Comparison of ENCODE assay signal across 23 mouse cellular contexts in the genomic region with DNA sequence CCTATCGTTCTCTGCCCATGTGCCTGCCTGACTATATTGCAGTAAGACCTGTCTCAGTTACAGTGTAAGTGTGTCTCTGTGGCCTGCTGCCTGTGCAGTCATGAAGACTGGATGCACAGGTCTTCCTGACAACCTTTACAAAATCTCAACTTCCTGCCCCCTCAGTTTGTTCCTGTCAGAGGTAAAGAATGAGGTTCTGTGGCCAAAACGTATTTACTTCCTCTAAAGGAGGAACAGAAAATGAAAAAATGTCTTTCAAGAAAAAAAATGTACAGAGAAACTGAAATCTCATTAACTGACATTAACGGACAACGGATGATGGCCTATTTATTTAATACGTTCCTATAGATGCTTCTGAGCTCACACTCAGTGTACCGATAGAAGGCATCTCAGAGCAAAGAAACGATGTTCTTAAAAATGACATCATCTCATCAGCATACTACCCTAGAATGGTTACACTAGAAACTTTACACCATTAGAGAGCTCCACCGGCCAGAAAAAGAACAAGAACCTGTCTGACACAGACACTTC. TPM values are rescaled to one million over a fixed set of nuclear protein-coding genes. Genes with fewer than 3 reads are reported as not detected.
DNase-seq lines count a peak whose midpoint lies in the region; ATAC-seq and TF ChIP-seq lines count a peak whose summit lies in the region.
"Had no signal": no experiment of that assay in that cellular context is flagged by ENCODE, and none has a peak within 500 bp of the region (broad histone marks: within the 10 kb centered on the region; RNA-seq: fewer than 3 reads in every experiment).

No protein-coding gene starts in this region.

- H3K9me3 ChIP-seq in lung, postnatal 0 days (ENCODE audit: low read length) = no peaks in the 10 kb centered on the region
- H3K9me3 ChIP-seq: embryonic facial prominence, embryonic 10.5 days; hindbrain, embryonic 13.5 days; neural tube, embryonic 13.5 days; stomach, embryonic 15.5 days had no signal

- DNase-seq in lung, postnatal 36 days = peak; percentile 14
- DNase-seq in lung, postnatal 0 days (ENCODE audit: low spot score) = no peak
- peak; percentile 30 for DNase-seq in thymus, postnatal 25 days
- DNase-seq in thymus, postnatal 36 days = no peak
- no peak for DNase-seq in layer of hippocampus, postnatal 25 days (ENCODE audit: extremely low spot score in 1 of 2, low spot score in 1 of 2)
- DNase-seq in heart, postnatal 4 days = no peak
- no peak for DNase-seq in cerebellum, adult 11 months
- DNase-seq: adrenal gland, adult 8-10 months; cerebellum, postnatal 25 days; gastrocnemius, adult 2 months; heart, adult 2 months; left cerebral cortex, postnatal 4 days; lung, adult 2 months; right cerebral cortex, postnatal 25 days had no signal

- no peak overlapping the region for H3K27ac ChIP-seq in lung, postnatal 0 days (ENCODE audit: low read length)
- H3K27ac ChIP-seq: embryonic facial prominence, embryonic 10.5 days; gastrocnemius, adult 2 months; heart, adult 2 months; hindbrain, embryonic 13.5 days; macrophage; neural tube, embryonic 13.5 days; stomach, embryonic 15.5 days had no signal

- no peaks in the 10 kb centered on the region for H3K4me1 ChIP-seq in lung, postnatal 0 days (ENCODE audit: insufficient read depth, low read depth, low read length)
- H3K4me1 ChIP-seq: embryonic facial prominence, embryonic 10.5 days; stomach, embryonic 15.5 days had no signal

- H3K27me3 ChIP-seq in lung, postnatal 0 days (replicated peaks; ENCODE audit: insufficient read depth, low read length) = no peaks in the 10 kb centered on the region
- H3K27me3 ChIP-seq: hindbrain, embryonic 13.5 days; neural tube, embryonic 13.5 days; stomach, embryonic 15.5 days had no signal

- H3K4me3 ChIP-seq in lung, postnatal 0 days (ENCODE audit: low read depth, low read length) = no peak overlapping the region
- H3K4me3 ChIP-seq: embryonic facial prominence, embryonic 10.5 days; erythroblast, embryonic 14.5 days; gastrocnemius, adult 2 months; heart, adult 2 months; hindbrain, embryonic 13.5 days; neural tube, embryonic 13.5 days; stomach, embryonic 15.5 days had no signal

- H3K4me2 ChIP-seq in lung, postnatal 0 days (replicated peaks; ENCODE audit: low read depth, low read length) = no peak overlapping the region
- H3K4me2 ChIP-seq: hindbrain, embryonic 13.5 days; neural tube, embryonic 13.5 days; stomach, embryonic 15.5 days had no signal

- 46% methylated on average over 8 of the region's 8 CpGs for WGBS in lung, postnatal 0 days

- ATAC-seq in lung, postnatal 0 days = no peak
- ATAC-seq in inflammation-experienced regulatory T-cells, adult 6 months = peak; percentile 91
- ATAC-seq: intestine, embryonic 16.5 days had no signal

- peaks cover 4% of the 10 kb centered on the region; the same call in 1 of the 2 replicates for H3K36me3 ChIP-seq in lung, postnatal 0 days (ENCODE audit: insufficient read depth, low read length)
- H3K36me3 ChIP-seq: G1E; stomach, embryonic 15.5 days had no signal

- no peak for TF ChIP-seq EP300 in lung, postnatal 0 days (IDR thresholded peaks at IDR 0.05)

- H3K9ac ChIP-seq in lung, postnatal 0 days (replicated peaks; ENCODE audit: low read depth) = no peak overlapping the region
- H3K9ac ChIP-seq: hindbrain, embryonic 13.5 days; neural tube, embryonic 13.5 days; stomach, embryonic 15.5 days had no signal

- TF ChIP-seq CTCF in lung, postnatal 0 days (IDR thresholded peaks at IDR 0.05) = no peak

RNA-seq across cellular contexts. Expression of a gene that starts 11.4 kb away (rescaled TPM):
- polyA plus RNA-seq in lung, postnatal 0 days (2015; fragmentation: Nextera tagmentation; extraction: Ambion mirVana) = 11.4 and 12.1 TPM in 2 replicates
- polyA plus RNA-seq in inflammation-experienced regulatory T-cells, adult 6 months (2017; shearing (Covaris generic)) = 10 to 100 TPM; 10.2 to 14.6 (median 14.5) TPM
- total RNA-seq in layer of hippocampus, postnatal 25 days (2021) = 10 to 100 TPM; 17.9 TPM
- total RNA-seq in heart, postnatal 4 days (2021) = 10 to 100 TPM; 11.4 to 11.8 TPM
- polyA plus RNA-seq: G1E had no signal

Comparison
In these comparisons a context has a peak if more than half of its experiments do, and no peak if none do; other contexts are left out.
1. DNase-seq: peak in lung, postnatal 36 days (single experiment) and thymus, postnatal 25 days (single experiment); none in lung, postnatal 0 days (single experiment), thymus, postnatal 36 days (0 of 2), layer of hippocampus, postnatal 25 days (0 of 2), heart, postnatal 4 days (single experiment) and cerebellum, adult 11 months (single experiment).